Mouse (Mus musculus): ENCODE data around the gene Ano6.

- TF ChIP-seq CTCF (IDR thresholded peaks at IDR 0.05; ENCODE audit: borderline replicate concordance, control insufficient read depth, extremely low read depth, insufficient read depth, low read length, poor library complexity) (no peak), POLR2A (IDR thresholded peaks at IDR 0.05; ENCODE audit: control insufficient read depth, extremely low read depth, insufficient read depth, low read length, poor library complexity) (no peak)
Measured at GRCm38 (mm10) chr15:95949336-95949735, 158.7 kb downstream of the Ano6 start.

Data from thymus, adult 2 months (tissue).